18 mouse cellular contexts compared by ENCODE assay signal in the genomic region with DNA sequence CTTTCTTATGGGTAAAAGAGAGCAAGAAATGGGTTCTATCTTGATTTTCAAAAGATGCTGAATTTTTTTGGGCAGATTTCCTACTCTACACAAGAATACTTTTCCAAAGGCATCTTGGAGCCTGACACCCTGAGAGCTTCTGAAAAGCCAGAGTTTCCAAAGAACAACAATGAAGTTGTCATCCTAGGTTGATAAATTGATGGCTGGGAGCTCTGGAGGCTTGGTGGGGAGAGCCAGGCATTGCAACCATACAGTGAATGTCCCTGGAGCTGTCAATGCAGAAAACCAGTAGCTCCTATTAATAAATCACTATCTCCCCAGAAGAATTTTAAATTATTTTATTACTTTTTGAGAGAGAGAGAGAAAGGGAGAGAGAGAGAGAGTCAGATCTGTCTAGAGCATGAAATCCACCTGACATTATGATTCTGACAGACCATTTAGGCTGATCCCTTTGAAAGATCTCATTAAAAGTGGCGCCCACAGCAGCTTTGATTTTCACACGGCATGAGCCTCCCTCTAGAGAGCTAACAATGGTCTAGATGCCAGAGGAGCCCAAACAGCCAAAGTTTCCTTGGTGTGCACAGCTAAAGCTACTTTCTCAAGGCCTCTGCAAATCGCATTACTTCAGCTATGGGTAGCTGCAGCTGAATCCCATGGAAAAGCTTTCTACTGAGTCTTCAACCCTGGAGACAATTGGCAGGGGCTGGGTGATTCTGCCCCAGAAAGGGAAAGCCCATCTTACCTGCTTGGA.
A peak's percentile ranks its signal among the peaks of the same experiment; 100 is the strongest.
DNase-seq lines count a peak whose midpoint lies in the region; ATAC-seq lines count a peak whose summit lies in the region.
"Had no signal": no experiment of that assay in that cellular context is flagged by ENCODE, and none has a peak within 500 bp of the region (broad histone marks: within the 10 kb centered on the region; RNA-seq: fewer than 3 reads in every experiment).

No protein-coding gene starts in this region.

- no peak for ATAC-seq in neural tube, embryonic 13.5 days (ENCODE audit: low read depth)
- no peak for ATAC-seq in neural tube, embryonic 15.5 days (ENCODE audit: low FRiP score)
- ATAC-seq in midbrain, embryonic 12.5 days (ENCODE audit: low FRiP score, low read depth): peak; percentile 76
- ATAC-seq: CD4-positive, CD25-positive, alpha-beta regulatory T cell, adult 4 months; liver, postnatal 0 days had no signal

- no peak overlapping the region for H3K4me2 ChIP-seq in neural tube, embryonic 13.5 days
- H3K4me2 ChIP-seq in neural tube, embryonic 15.5 days: no peak overlapping the region
- H3K4me2 ChIP-seq in midbrain, embryonic 12.5 days (replicated peaks): 0 out of 2 replicates have a peak overlapping the region, but pooled peaks have one; percentile 13

- H3K4me1 ChIP-seq in neural tube, embryonic 13.5 days (replicated peaks): peaks cover 21% of the 10 kb centered on the region
- H3K4me1 ChIP-seq in neural tube, embryonic 15.5 days: peaks cover 6% of the 10 kb centered on the region; the same call in 1 of the 2 replicates
- peaks cover 21% of the 10 kb centered on the region for H3K4me1 ChIP-seq in midbrain, embryonic 12.5 days

- H3K27ac ChIP-seq in neural tube, embryonic 13.5 days (replicated peaks): peak overlapping the region; percentile 14; the same call in 1 of the 2 replicates
- H3K27ac ChIP-seq in neural tube, embryonic 15.5 days (replicated peaks): no peak overlapping the region
- peak overlapping the region; percentile 60 for H3K27ac ChIP-seq in midbrain, embryonic 12.5 days (replicated peaks)

- WGBS in neural tube, embryonic 13.5 days: 24% methylated on average over 3 of the region's 3 CpGs
- 23% methylated on average over 3 of the region's 3 CpGs for WGBS in neural tube, embryonic 15.5 days
- WGBS in midbrain, embryonic 12.5 days: 20% methylated on average over 3 of the region's 3 CpGs

- no peaks in the 10 kb centered on the region for H3K27me3 ChIP-seq in neural tube, embryonic 13.5 days
- no peaks in the 10 kb centered on the region for H3K27me3 ChIP-seq in neural tube, embryonic 15.5 days (replicated peaks)
- no peaks in the 10 kb centered on the region for H3K27me3 ChIP-seq in midbrain, embryonic 12.5 days

- no peaks in the 10 kb centered on the region for H3K36me3 ChIP-seq in neural tube, embryonic 13.5 days
- H3K36me3 ChIP-seq in neural tube, embryonic 15.5 days: no peaks in the 10 kb centered on the region
- no peaks in the 10 kb centered on the region for H3K36me3 ChIP-seq in midbrain, embryonic 12.5 days
- H3K36me3 ChIP-seq: G1E had no signal

- H3K9ac ChIP-seq in neural tube, embryonic 13.5 days: no peak overlapping the region
- no peak overlapping the region for H3K9ac ChIP-seq in neural tube, embryonic 15.5 days (replicated peaks)
- H3K9ac ChIP-seq in midbrain, embryonic 12.5 days (replicated peaks): no peak overlapping the region
- H3K9ac ChIP-seq: liver, postnatal 0 days had no signal

- peak; percentile 54 for DNase-seq in embryo, embryonic 10 days (ENCODE audit: low spot score)
- no peak for DNase-seq in embryo, embryonic 9.5 days (ENCODE audit: extremely low spot score)
- no peak for DNase-seq in spleen, postnatal 36 days (ENCODE audit: low spot score in 2 of 2)
- no peak for DNase-seq in spleen, adult 18-20 months
- no peak for DNase-seq in adrenal gland, postnatal 36 days
- DNase-seq: cerebellum, adult 8-10 months; gastrocnemius, postnatal 25 days; kidney, adult 9 months; layer of hippocampus, postnatal 36 days; liver; liver, postnatal 0 days; right cerebral cortex, postnatal 25 days; thymus, postnatal 14 days had no signal

- H3K4me3 ChIP-seq in neural tube, embryonic 13.5 days: no peak overlapping the region
- H3K4me3 ChIP-seq in neural tube, embryonic 15.5 days (replicated peaks): no peak overlapping the region
- H3K4me3 ChIP-seq in midbrain, embryonic 12.5 days: no peak overlapping the region

- H3K9me3 ChIP-seq in neural tube, embryonic 13.5 days: no peaks in the 10 kb centered on the region
- H3K9me3 ChIP-seq in neural tube, embryonic 15.5 days (replicated peaks): no peaks in the 10 kb centered on the region
- H3K9me3 ChIP-seq in midbrain, embryonic 12.5 days: no peaks in the 10 kb centered on the region
- H3K9me3 ChIP-seq: G1E had no signal
